Mouse (Mus musculus): ENCODE results near the gene Dlst. TPM values are rescaled to one million over a fixed set of nuclear protein-coding genes. Genes with fewer than 3 reads are reported as not detected.
A peak's percentile ranks its signal among the peaks of the same experiment; 100 is the strongest.

Dlst gene
- polyA plus RNA-seq, 1 experiment from 2014 or later = 101 TPM

GRCm38 (mm10) chr12:85178294-85178693 lies 67.7 kb downstream of the Dlst start:
- no peak for DNase-seq (ENCODE audit: low spot score)
- 53% methylated on average over 2 of the region's 2 CpGs for WGBS
- no peak overlapping the region for H3K4me3 ChIP-seq
- no peaks in the 10 kb centered on the region for H3K36me3 ChIP-seq
- H3K9me3 ChIP-seq = no peaks in the 10 kb centered on the region
- peak overlapping the region; percentile 6; the same call in 1 of the 2 replicates for H3K27ac ChIP-seq
- peaks cover 86% of the 10 kb centered on the region for H3K27me3 ChIP-seq (ENCODE audit: insufficient read depth, poor library complexity, severe bottlenecking)
- H3K4me1 ChIP-seq (replicated peaks) = peaks cover 70% of the 10 kb centered on the region

- DNase-seq (ENCODE audit: low spot score) = no peak
These were observed 71.1 kb downstream of the Dlst start for GRCm38 (mm10) chr12:85181475-85182344.

GRCm38 (mm10) chr12:85182345-85182643 lies 71.7 kb downstream of the Dlst start:
- DNase-seq (ENCODE audit: low spot score) = peak; percentile 58
- Histone ChIP-seq H3K4me1 (replicated peaks) (peaks cover 48% of the 10 kb centered on the region), H3K9me3 (no peaks in the 10 kb centered on the region), H3K36me3 (no peaks in the 10 kb centered on the region), H3K27ac (peak overlapping the region; percentile 46; the same call in 1 of the 2 replicates), H3K4me3 (peak overlapping the region; percentile 28), H3K27me3 (ENCODE audit: insufficient read depth, poor library complexity, severe bottlenecking) (peaks cover 64% of the 10 kb centered on the region)
- 4% methylated on average over 8 of the region's 8 CpGs for WGBS

More at GRCm38 (mm10) chr12:85181475-85182344, 71.1 kb downstream of the Dlst start:
- Histone ChIP-seq H3K27me3 (ENCODE audit: insufficient read depth, poor library complexity, severe bottlenecking) (peaks cover 70% of the 10 kb centered on the region), H3K36me3 (no peaks in the 10 kb centered on the region), H3K27ac (peak overlapping the region; percentile 46), H3K9me3 (no peaks in the 10 kb centered on the region), H3K4me1 (replicated peaks) (peaks cover 54% of the 10 kb centered on the region), H3K4me3 (peak overlapping the region; percentile 28)
- WGBS = 27% methylated on average over 16 of the region's 17 CpGs

- no peaks in the 10 kb centered on the region for H3K36me3 ChIP-seq
- H3K4me3 ChIP-seq = no peak overlapping the region
- no peak for DNase-seq (ENCODE audit: low spot score)
- H3K27ac ChIP-seq = peak overlapping the region; percentile 40; the same call in 1 of the 2 replicates
- peaks cover 58% of the 10 kb centered on the region for H3K27me3 ChIP-seq (ENCODE audit: insufficient read depth, poor library complexity, severe bottlenecking)
- peaks cover 42% of the 10 kb centered on the region for H3K4me1 ChIP-seq (replicated peaks)
- WGBS = 69% methylated on average over 5 of the region's 5 CpGs
- no peaks in the 10 kb centered on the region for H3K9me3 ChIP-seq
These were observed 72.3 kb downstream of the Dlst start for GRCm38 (mm10) chr12:85182898-85183297.

- H3K9me3 ChIP-seq = no peaks in the 10 kb centered on the region
- H3K36me3 ChIP-seq = no peaks in the 10 kb centered on the region
- H3K4me1 ChIP-seq (replicated peaks) = peaks cover 30% of the 10 kb centered on the region
- no peak for DNase-seq (ENCODE audit: low spot score)
- peaks cover 46% of the 10 kb centered on the region for H3K27me3 ChIP-seq (ENCODE audit: insufficient read depth, poor library complexity, severe bottlenecking)
- WGBS = 67% methylated on average over 5 of the region's 5 CpGs
- H3K27ac ChIP-seq = no peak overlapping the region
- H3K4me3 ChIP-seq = no peak overlapping the region
These were observed 73.5 kb downstream of the Dlst start for GRCm38 (mm10) chr12:85184118-85184517.

Other genes starting within 250 kb of the Dlst start
- gene Ltbp2, start 234.3 kb upstream of the Dlst start, polyA plus RNA-seq (2016; fragmentation: Nextera tagmentation; extraction: Ambion mirVana) = 0.12 and 0.17 TPM in 2 replicates
- 174 and 178 TPM in 2 replicates for gene Fcf1, start 139.9 kb upstream of the Dlst start, polyA plus RNA-seq (2016; fragmentation: Nextera tagmentation; extraction: Ambion mirVana)
- gene Arel1, start 139.9 kb upstream of the Dlst start, polyA plus RNA-seq (2016; fragmentation: Nextera tagmentation; extraction: Ambion mirVana) = 18.5 and 21.5 TPM in 2 replicates
- 31.9 and 34.8 TPM in 2 replicates for gene Ylpm1, start 114.5 kb upstream of the Dlst start, polyA plus RNA-seq (2016; fragmentation: Nextera tagmentation; extraction: Ambion mirVana)
- gene Prox2, start 74 bp upstream of the Dlst start, polyA plus RNA-seq (2016; fragmentation: Nextera tagmentation; extraction: Ambion mirVana) = 3.8 and 4.7 TPM in 2 replicates
- gene Rps6kl1, start 40.4 kb downstream of the Dlst start, polyA plus RNA-seq (2016; fragmentation: Nextera tagmentation; extraction: Ambion mirVana) = 3.7 and 3.8 TPM in 2 replicates
- 5.8 and 8.0 TPM in 2 replicates for gene Pgf, start 67.0 kb downstream of the Dlst start, polyA plus RNA-seq (2016; fragmentation: Nextera tagmentation; extraction: Ambion mirVana)
- gene Eif2b2, start 108.6 kb downstream of the Dlst start, polyA plus RNA-seq (2016; fragmentation: Nextera tagmentation; extraction: Ambion mirVana) = 126 and 131 TPM in 2 replicates
- gene Mlh3, start 159.8 kb downstream of the Dlst start, polyA plus RNA-seq (2016; fragmentation: Nextera tagmentation; extraction: Ambion mirVana) = 5.5 and 8.8 TPM in 2 replicates
- gene Acyp1, start 177.6 kb downstream of the Dlst start, polyA plus RNA-seq (2016; fragmentation: Nextera tagmentation; extraction: Ambion mirVana) = 59.2 and 75.5 TPM in 2 replicates
- 1.1 and 1.7 TPM in 2 replicates for gene Zc2hc1c, start 177.8 kb downstream of the Dlst start, polyA plus RNA-seq (2016; fragmentation: Nextera tagmentation; extraction: Ambion mirVana)
- gene Nek9, start 228.5 kb downstream of the Dlst start, polyA plus RNA-seq (2016; fragmentation: Nextera tagmentation; extraction: Ambion mirVana) = 16.9 and 22.8 TPM in 2 replicates